Mouse (Mus musculus) stomach, postnatal 0 days (tissue): ENCODE results near the gene C2cd5.

Experiments used
- CTCF ChIP-seq: IDR thresholded peaks from 2 replicates; pipeline ENCODE4 v1.5.1; 2016; ENCODE audit warnings: antibody characterized with exemption, low read depth, mild to moderate bottlenecking, moderate library complexity
- EP300 ChIP-seq: optimal IDR thresholded peaks from 2 replicates; pipeline ENCODE3; 2016; ENCODE audit warnings: antibody characterized with exemption

- TF ChIP-seq CTCF = no peak
- TF ChIP-seq EP300 = no peak
Measured at GRCm38 (mm10) chr6:143099681-143100382, at the start of gene C2cd5.
